Mouse (Mus musculus): ENCODE data around the gene Zmym6. TPM values are rescaled to one million over a fixed set of nuclear protein-coding genes. Genes with fewer than 3 reads are reported as not detected.

Zmym6 gene
- polyA plus RNA-seq, 1 experiment from 2014 or later: 10.6 TPM

DNA sequence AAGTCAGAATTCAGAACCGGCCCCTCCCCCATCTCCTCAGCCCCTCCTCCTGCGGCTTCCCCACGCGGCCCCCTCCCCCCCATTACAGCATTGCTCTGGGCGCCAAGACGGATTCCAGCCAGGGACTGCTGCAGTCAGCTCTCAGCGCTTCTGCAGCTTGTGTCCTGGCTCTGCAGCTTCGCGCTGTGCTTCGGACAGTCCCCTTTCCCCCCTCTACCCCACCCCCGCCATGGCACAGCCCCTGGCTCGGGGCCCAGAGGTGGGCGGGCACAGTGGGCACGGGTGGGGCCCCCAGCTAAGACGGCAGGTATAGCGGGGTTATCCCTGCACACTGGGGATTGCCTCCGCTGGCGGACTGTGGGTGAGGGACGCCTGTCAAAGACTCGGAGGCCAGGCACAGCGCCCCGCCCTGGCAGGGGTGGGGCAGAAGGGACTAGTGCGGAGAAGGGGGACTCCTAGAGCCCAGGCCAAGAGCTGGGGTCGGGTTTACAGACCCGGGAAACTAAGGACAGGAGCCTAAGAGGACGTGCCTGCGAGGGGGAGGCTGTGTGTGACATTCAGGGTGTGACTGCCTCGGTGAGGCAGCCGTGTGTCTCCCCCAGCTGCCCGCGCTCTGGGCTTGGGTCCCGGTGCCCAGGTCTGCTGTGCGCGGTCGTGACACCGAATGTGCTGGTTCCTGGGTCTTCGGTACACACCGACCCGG, 91.2 kb downstream of the Zmym6 start:
- H3K36me3 ChIP-seq: no peaks in the 10 kb centered on the region
- peak overlapping the region; percentile 80 for H3K9ac ChIP-seq
- peak; percentile 53; the same call in 1 of the 2 replicates for ATAC-seq (ENCODE audit: extremely low read depth, insufficient number of reproducible peaks, low FRiP score, low TSS enrichment)
- no peaks in the 10 kb centered on the region for H3K9me3 ChIP-seq
- no peak overlapping the region for H3K27ac ChIP-seq (replicated peaks)
- peak overlapping the region; percentile 100 for H3K4me2 ChIP-seq
- peak overlapping the region; percentile 77 for H3K4me3 ChIP-seq
- under 1% methylated on average over 39 of the region's 39 CpGs for WGBS
- H3K4me1 ChIP-seq: peaks cover 16% of the 10 kb centered on the region
- H3K27me3 ChIP-seq (replicated peaks): peaks cover 88% of the 10 kb centered on the region

DNA sequence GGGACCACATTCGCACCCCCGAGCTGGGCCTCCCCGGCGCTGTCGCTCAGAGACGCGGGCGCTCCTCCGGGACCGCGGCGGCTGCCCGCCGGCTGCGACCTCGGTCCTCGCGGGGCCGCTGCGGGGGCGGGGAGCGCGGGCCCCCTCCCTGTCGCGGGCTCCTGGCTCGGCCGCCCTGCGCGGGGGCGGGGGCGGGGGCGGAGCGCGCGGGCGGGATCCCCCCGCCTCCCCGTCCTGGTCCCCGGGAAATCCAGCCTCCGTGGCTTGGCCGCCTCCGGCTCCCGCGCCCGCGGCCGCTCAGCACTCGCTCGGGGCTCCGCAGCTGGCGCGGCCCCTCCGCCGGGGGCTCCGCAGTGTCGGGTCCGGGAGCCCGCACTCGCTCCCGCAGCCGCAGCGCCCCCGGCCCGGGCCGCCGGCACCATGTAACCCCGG, 91.7 kb downstream of the Zmym6 start, which contains the start of gene Dlgap3:
Dlgap3 (plus strand) TSS at position 291 of the 432 bp plus-strand sequence.
- Histone ChIP-seq H3K4me2 (peak within 1 kb of the TSS; percentile 100), H3K27ac (replicated peaks) (no peak within 1 kb of the TSS), H3K27me3 (replicated peaks) (peaks cover 86% of the 10 kb centered on the region), H3K9me3 (no peaks in the 10 kb centered on the region), H3K9ac (peak within 1 kb of the TSS; percentile 80), H3K4me3 (peak within 1 kb of the TSS; percentile 77), H3K36me3 (no peaks in the 10 kb centered on the region), H3K4me1 (peaks cover 16% of the 10 kb centered on the region)
- no peak for ATAC-seq (ENCODE audit: extremely low read depth, insufficient number of reproducible peaks, low FRiP score, low TSS enrichment)
- under 1% methylated on average over 48 of the region's 67 CpGs for WGBS

DNA sequence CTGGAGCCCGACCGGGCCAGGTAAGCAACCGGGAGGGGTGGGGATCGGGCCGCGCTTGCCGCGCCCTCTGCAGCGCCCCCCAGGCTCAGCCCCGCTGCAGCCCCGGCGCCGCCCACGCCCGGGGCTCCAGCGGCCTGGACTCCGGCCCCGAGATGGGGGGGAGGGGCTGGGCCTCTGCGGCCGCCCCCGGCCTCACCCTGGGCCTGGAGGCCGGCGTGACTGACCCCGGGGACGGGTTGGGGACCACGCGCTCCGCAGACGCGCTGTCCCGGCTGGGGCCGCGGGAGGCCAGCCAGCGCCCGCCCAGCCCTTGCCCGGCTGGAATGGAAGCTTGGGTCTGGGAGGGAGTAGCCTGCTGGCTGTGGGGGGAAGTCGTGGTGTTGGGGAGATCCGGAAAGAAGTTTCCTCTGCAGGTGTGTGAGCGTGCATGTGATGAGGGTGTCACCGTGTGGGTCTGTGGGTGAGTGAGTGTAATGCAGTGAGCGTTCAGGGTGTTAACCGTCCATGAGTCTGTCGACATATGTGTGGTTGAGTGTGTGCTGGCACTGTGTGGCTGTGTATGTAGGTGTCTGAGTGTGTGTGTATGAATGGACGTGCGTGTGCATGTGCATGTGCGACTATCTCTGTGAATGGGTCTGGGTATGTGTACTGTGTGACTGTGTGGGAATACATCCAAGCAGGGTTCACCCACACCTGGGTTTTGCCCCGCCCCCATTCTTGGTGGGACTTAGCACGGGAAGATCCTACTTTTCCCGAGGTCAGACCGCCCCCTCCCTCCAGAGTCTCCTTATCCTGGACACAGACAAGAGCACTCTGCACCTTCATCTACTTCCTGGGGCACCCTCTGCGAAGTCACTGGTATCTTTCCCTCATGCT, 92.4 kb downstream of the Zmym6 start:
- H3K4me3 ChIP-seq: peak overlapping the region; percentile 77
- H3K27me3 ChIP-seq (replicated peaks): peaks cover 86% of the 10 kb centered on the region
- 2% methylated on average over 51 of the region's 51 CpGs for WGBS
- no peaks in the 10 kb centered on the region for H3K36me3 ChIP-seq
- H3K4me1 ChIP-seq: peaks cover 16% of the 10 kb centered on the region
- H3K27ac ChIP-seq (replicated peaks): no peak overlapping the region
- H3K9ac ChIP-seq: peak overlapping the region; percentile 80
- no peaks in the 10 kb centered on the region for H3K9me3 ChIP-seq
- peak overlapping the region; percentile 100 for H3K4me2 ChIP-seq
- ATAC-seq (ENCODE audit: extremely low read depth, insufficient number of reproducible peaks, low FRiP score, low TSS enrichment): 0 out of 2 replicates have a peak, but pooled peaks have one; percentile 39

DNA sequence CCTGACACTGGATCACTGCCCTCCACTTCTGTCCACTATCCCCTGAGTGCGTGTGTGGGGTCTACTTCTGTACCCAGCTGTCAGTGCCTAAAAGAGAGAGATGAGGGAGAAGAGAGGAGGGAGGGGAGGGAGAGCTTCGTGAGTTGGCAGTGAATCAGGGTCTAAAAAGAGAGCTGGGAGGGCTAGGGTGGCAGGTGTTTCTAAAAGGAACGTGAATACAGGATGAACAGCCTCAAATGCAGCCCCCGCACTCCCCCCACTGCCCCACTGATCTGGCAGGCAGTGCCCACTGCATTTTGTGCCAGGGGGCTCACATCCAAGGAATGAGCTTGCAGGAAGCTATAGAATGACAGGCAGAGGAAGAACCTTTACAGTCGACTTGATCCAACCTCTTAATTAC, 93.7 kb downstream of the Zmym6 start:
- WGBS: 40% methylated on average over 5 of the region's 5 CpGs
- H3K27ac ChIP-seq (replicated peaks): no peak overlapping the region

DNA sequence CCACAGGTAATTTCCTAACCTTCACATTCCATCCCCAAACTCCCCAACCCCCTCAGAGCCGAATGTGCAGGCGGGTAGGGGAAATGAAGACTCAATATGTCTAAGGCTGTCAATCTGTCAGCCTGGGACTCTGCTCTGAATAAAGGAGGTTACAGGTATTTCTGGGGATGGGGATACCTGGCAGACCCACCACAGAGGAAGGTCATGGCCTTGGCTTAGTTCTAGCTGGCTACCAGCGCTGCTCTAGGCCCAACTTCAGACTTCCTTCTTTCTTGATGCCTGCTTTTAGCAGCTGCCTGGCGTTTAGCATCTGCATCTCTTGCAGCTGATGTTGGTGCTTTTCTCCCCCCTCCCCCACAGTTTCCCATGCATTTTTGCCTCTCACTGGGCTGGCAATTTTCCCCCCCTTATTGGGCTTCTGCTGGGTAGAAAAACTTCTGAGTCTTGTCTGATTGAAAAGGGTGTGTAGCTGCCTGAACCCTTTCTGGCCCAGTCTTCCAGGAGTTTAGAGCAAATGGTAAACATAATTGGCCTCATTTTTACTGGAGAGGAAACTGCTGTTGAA, 94.2 kb downstream of the Zmym6 start:
- Histone ChIP-seq H3K9ac (no peak overlapping the region), H3K4me1 (peaks cover 16% of the 10 kb centered on the region), H3K27ac (replicated peaks) (no peak overlapping the region), H3K4me3 (no peak overlapping the region), H3K4me2 (no peak overlapping the region), H3K36me3 (no peaks in the 10 kb centered on the region), H3K9me3 (no peaks in the 10 kb centered on the region), H3K27me3 (replicated peaks) (peaks cover 95% of the 10 kb centered on the region)
- ATAC-seq (ENCODE audit: extremely low read depth, insufficient number of reproducible peaks, low FRiP score, low TSS enrichment): no peak
- WGBS: 45% methylated on average over 4 of the region's 4 CpGs

More for the DNA sequence above, 93.7 kb downstream of the Zmym6 start:
- Histone ChIP-seq H3K4me1 (peaks cover 16% of the 10 kb centered on the region), H3K9me3 (no peaks in the 10 kb centered on the region), H3K4me3 (no peak overlapping the region), H3K4me2 (no peak overlapping the region), H3K9ac (no peak overlapping the region), H3K27me3 (replicated peaks) (peaks cover 96% of the 10 kb centered on the region), H3K36me3 (no peaks in the 10 kb centered on the region)
- ATAC-seq (ENCODE audit: extremely low read depth, insufficient number of reproducible peaks, low FRiP score, low TSS enrichment): no peak

DNA sequence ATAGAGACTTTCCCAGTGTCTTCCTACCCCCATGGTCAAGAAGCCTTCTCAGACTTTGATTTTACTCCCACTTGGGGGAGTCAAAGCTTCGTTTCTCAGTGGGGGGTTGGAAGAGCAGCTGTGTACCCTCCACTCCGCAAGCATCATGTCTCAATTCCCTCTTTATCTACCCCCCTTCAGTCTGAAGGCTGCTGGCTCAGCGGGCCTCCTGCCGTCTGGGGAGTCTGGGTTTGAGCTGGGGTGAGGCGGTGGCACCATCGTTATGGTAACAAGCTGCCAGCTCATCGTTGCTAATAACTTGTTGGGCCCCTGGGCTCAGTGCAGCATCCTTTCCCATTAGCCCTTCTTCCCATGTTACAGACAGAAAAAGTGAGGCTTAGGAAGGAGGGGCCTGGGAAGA, 94.9 kb downstream of the Zmym6 start:
- 19% methylated on average over 7 of the region's 7 CpGs for WGBS
- peaks cover 16% of the 10 kb centered on the region for H3K4me1 ChIP-seq
- H3K9me3 ChIP-seq: no peaks in the 10 kb centered on the region
- no peak overlapping the region for H3K4me3 ChIP-seq
- peaks cover 96% of the 10 kb centered on the region for H3K27me3 ChIP-seq (replicated peaks)
- H3K36me3 ChIP-seq: no peaks in the 10 kb centered on the region
- no peak for ATAC-seq (ENCODE audit: extremely low read depth, insufficient number of reproducible peaks, low FRiP score, low TSS enrichment)
- no peak overlapping the region for H3K9ac ChIP-seq
- H3K4me2 ChIP-seq: no peak overlapping the region
- no peak overlapping the region for H3K27ac ChIP-seq (replicated peaks)

DNA sequence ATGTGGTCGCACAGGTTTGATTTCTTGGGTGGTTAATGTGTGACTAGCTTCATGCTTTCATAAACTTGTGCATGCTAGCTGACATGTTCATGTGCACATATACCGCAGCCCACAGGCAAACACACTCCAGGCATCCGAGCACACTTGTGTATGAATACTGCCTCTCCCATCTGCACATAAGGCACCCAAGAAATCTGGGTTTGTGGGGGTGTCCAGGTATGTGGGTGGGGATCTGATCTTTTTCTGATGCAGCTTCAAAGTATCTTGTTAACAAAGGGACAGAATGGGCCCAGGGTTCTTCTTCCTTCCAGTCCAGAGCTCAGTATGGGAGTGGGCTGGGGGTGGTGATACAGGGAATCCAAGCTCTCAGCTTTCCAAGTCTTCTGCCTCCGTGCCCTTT, 95.4 kb downstream of the Zmym6 start:
- no peak for ATAC-seq (ENCODE audit: extremely low read depth, insufficient number of reproducible peaks, low FRiP score, low TSS enrichment)
- WGBS: 57% methylated on average over 4 of the region's 4 CpGs

DNA sequence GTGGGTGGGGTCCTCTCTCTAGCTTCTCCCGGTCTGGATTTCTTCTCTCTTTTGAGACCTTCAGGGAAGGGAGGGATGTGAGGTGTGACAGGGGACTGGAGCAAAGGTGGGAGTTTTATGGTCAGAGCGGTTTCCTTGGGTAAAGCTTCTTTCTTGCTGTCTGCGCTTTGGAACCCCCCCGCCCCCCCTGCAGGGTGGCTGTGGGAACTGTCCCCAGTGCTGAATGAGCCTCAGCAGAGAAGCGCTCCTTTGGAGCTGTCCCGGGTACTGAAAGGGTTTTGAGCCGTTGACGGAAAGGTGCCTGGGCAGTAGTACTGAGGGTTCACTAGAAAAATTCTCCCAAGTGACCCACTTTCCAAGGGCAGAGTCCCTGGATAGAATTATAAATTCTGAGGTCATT, 96.3 kb downstream of the Zmym6 start:
- Histone ChIP-seq H3K9me3 (no peaks in the 10 kb centered on the region), H3K9ac (no peak overlapping the region), H3K27me3 (replicated peaks) (peaks cover 96% of the 10 kb centered on the region), H3K27ac (replicated peaks) (no peak overlapping the region), H3K4me3 (no peak overlapping the region), H3K36me3 (no peaks in the 10 kb centered on the region), H3K4me2 (no peak overlapping the region), H3K4me1 (peaks cover 7% of the 10 kb centered on the region)
- ATAC-seq (ENCODE audit: extremely low read depth, insufficient number of reproducible peaks, low FRiP score, low TSS enrichment): no peak
- 3% methylated on average over 8 of the region's 8 CpGs for WGBS

More for the DNA sequence above, 95.4 kb downstream of the Zmym6 start:
- Histone ChIP-seq H3K9ac (no peak overlapping the region), H3K27ac (replicated peaks) (no peak overlapping the region), H3K27me3 (replicated peaks) (peaks cover 96% of the 10 kb centered on the region), H3K4me2 (no peak overlapping the region), H3K4me1 (peaks cover 15% of the 10 kb centered on the region), H3K4me3 (no peak overlapping the region), H3K9me3 (no peaks in the 10 kb centered on the region), H3K36me3 (no peaks in the 10 kb centered on the region)

Other genes starting within 250 kb of the Zmym6 start
- gene Zmym4, start 109.2 kb upstream of the Zmym6 start, polyA plus RNA-seq (2015; fragmentation: Nextera tagmentation; extraction: Ambion mirVana): 12.9 and 13.7 TPM in 2 replicates
- gene Sfpq, start 56.1 kb upstream of the Zmym6 start, polyA plus RNA-seq (2015; fragmentation: Nextera tagmentation; extraction: Ambion mirVana): 44.3 and 47.4 TPM in 2 replicates
- 11.4 and 16.6 TPM in 2 replicates for gene Zmym1, start 16.2 kb upstream of the Zmym6 start, polyA plus RNA-seq (2015; fragmentation: Nextera tagmentation; extraction: Ambion mirVana)
- 12.6 and 13.9 TPM in 2 replicates for gene Tmem35b, start 46.3 kb downstream of the Zmym6 start, polyA plus RNA-seq (2015; fragmentation: Nextera tagmentation; extraction: Ambion mirVana)
- 0.45 and 0.57 TPM in 2 replicates for gene Dlgap3, start 91.8 kb downstream of the Zmym6 start, polyA plus RNA-seq (2015; fragmentation: Nextera tagmentation; extraction: Ambion mirVana)
- gene Smim12, start 166.4 kb downstream of the Zmym6 start, polyA plus RNA-seq (2015; fragmentation: Nextera tagmentation; extraction: Ambion mirVana): 57.3 and 61.5 TPM in 2 replicates
- 29.5 and 32.9 TPM in 2 replicates for gene Gja4, start 236.7 kb downstream of the Zmym6 start, polyA plus RNA-seq (2015; fragmentation: Nextera tagmentation; extraction: Ambion mirVana)

Measured in heart, embryonic 13.5 days (tissue).